16 mouse cellular contexts compared by ENCODE assay signal in the genomic region with DNA sequence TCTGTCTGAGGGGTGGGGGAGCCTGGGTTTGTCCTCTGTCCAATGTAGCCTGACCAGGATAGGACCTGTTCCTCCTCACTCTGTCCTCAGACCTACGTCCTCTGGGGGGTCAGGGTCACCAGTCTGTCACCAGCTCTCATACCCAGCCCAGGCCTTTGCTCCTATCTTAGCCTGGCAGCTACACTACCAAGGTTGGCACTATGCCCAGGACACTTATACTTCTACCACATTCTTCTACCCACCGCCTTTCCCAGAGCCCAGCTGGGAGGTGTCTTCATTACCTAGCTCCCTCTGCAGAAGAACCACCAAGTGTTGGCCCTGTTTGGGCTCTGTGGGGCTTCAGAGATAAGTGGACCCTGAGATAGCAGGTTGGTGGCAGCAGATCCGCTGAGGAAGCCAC.
DNase-seq lines count a peak whose midpoint lies in the region; ATAC-seq lines count a peak whose summit lies in the region.
"Had no signal": no experiment of that assay in that cellular context is flagged by ENCODE, and none has a peak within 500 bp of the region (broad histone marks: within the 10 kb centered on the region; RNA-seq: fewer than 3 reads in every experiment).

No protein-coding gene starts in this region.

- no peaks in the 10 kb centered on the region for H3K36me3 ChIP-seq in kidney, embryonic 16.5 days (ENCODE audit: insufficient read depth, low read length)
- H3K36me3 ChIP-seq in heart, embryonic 15.5 days: no peaks in the 10 kb centered on the region
- no peaks in the 10 kb centered on the region for H3K36me3 ChIP-seq in forebrain, embryonic 12.5 days (replicated peaks)
- H3K36me3 ChIP-seq: embryonic facial prominence, embryonic 12.5 days; forebrain, embryonic 15.5 days; hindbrain, embryonic 15.5 days; neural tube, embryonic 13.5 days had no signal

- ATAC-seq in kidney, embryonic 16.5 days (ENCODE audit: low FRiP score, low TSS enrichment): no peak
- peak; percentile 87 for ATAC-seq in heart, embryonic 15.5 days (replicated peaks; ENCODE audit: insufficient number of reproducible peaks, insufficient read depth, low FRiP score, low read depth)
- ATAC-seq in forebrain, embryonic 12.5 days (ENCODE audit: low FRiP score): no peak
- ATAC-seq: forebrain, embryonic 15.5 days had no signal

- no peak overlapping the region for H3K4me3 ChIP-seq in kidney, embryonic 16.5 days (ENCODE audit: low read length)
- H3K4me3 ChIP-seq in heart, embryonic 15.5 days: no peak overlapping the region
- H3K4me3 ChIP-seq in forebrain, embryonic 12.5 days (replicated peaks): no peak overlapping the region
- H3K4me3 ChIP-seq: embryonic facial prominence, embryonic 12.5 days; forebrain, embryonic 15.5 days; hindbrain, embryonic 15.5 days; neural tube, embryonic 13.5 days had no signal

- H3K4me1 ChIP-seq in kidney, embryonic 16.5 days (ENCODE audit: insufficient read depth, low read length): no peaks in the 10 kb centered on the region
- H3K4me1 ChIP-seq in heart, embryonic 15.5 days (replicated peaks): peaks cover 19% of the 10 kb centered on the region
- peaks cover 16% of the 10 kb centered on the region for H3K4me1 ChIP-seq in forebrain, embryonic 12.5 days

- WGBS in kidney, embryonic 16.5 days: 80% methylated on average over 3 of the region's 3 CpGs
- 35% methylated on average over 3 of the region's 3 CpGs for WGBS in heart, embryonic 15.5 days
- WGBS in forebrain, embryonic 12.5 days: 87% methylated on average over 3 of the region's 3 CpGs

- H3K4me2 ChIP-seq in kidney, embryonic 16.5 days (replicated peaks; ENCODE audit: low read depth, low read length): no peak overlapping the region
- no peak overlapping the region for H3K4me2 ChIP-seq in heart, embryonic 15.5 days
- no peak overlapping the region for H3K4me2 ChIP-seq in forebrain, embryonic 12.5 days
- H3K4me2 ChIP-seq: embryonic facial prominence, embryonic 12.5 days; forebrain, embryonic 15.5 days; hindbrain, embryonic 15.5 days; neural tube, embryonic 13.5 days had no signal

- H3K9ac ChIP-seq in kidney, embryonic 16.5 days (replicated peaks; ENCODE audit: low read length): no peak overlapping the region
- H3K9ac ChIP-seq in heart, embryonic 15.5 days: no peak overlapping the region
- no peak overlapping the region for H3K9ac ChIP-seq in forebrain, embryonic 12.5 days
- H3K9ac ChIP-seq: embryonic facial prominence, embryonic 12.5 days; forebrain, embryonic 15.5 days; hindbrain, embryonic 15.5 days; neural tube, embryonic 13.5 days had no signal

- DNase-seq in adrenal gland, adult (ENCODE audit: inconsistent age in 2 of 2, low spot score in 1 of 2): peak; percentile 23 to 46
- no peak for DNase-seq in adrenal gland, adult 18-20 months (ENCODE audit: low spot score in 2 of 2)
- DNase-seq in kidney, postnatal 25 days: peak; percentile 29 to 43
- peak; percentile 14 for DNase-seq in lung, postnatal 14 days
- DNase-seq in frontal cortex, postnatal 14 days (ENCODE audit: low spot score in 2 of 2): no peak
- DNase-seq: gastrocnemius, postnatal 10 days; midbrain, embryonic 14.5 days; right cerebral cortex, adult 18-20 months had no signal

- no peaks in the 10 kb centered on the region for H3K27me3 ChIP-seq in kidney, embryonic 16.5 days (ENCODE audit: insufficient read depth, low read length)
- no peaks in the 10 kb centered on the region for H3K27me3 ChIP-seq in heart, embryonic 15.5 days
- no peaks in the 10 kb centered on the region for H3K27me3 ChIP-seq in forebrain, embryonic 12.5 days
- H3K27me3 ChIP-seq: embryonic facial prominence, embryonic 12.5 days; forebrain, embryonic 15.5 days; hindbrain, embryonic 15.5 days; neural tube, embryonic 13.5 days had no signal

- H3K9me3 ChIP-seq in kidney, embryonic 16.5 days (ENCODE audit: low read length): no peaks in the 10 kb centered on the region
- H3K9me3 ChIP-seq in heart, embryonic 15.5 days (replicated peaks): no peaks in the 10 kb centered on the region
- H3K9me3 ChIP-seq in forebrain, embryonic 12.5 days: no peaks in the 10 kb centered on the region
- H3K9me3 ChIP-seq: embryonic facial prominence, embryonic 12.5 days; forebrain, embryonic 15.5 days; hindbrain, embryonic 15.5 days; neural tube, embryonic 13.5 days had no signal

- H3K27ac ChIP-seq in kidney, embryonic 16.5 days (ENCODE audit: low read length): no peak overlapping the region
- H3K27ac ChIP-seq in heart, embryonic 15.5 days: peak overlapping the region; percentile 58
- H3K27ac ChIP-seq in forebrain, embryonic 12.5 days: no peak overlapping the region
- H3K27ac ChIP-seq: embryonic facial prominence, embryonic 12.5 days; forebrain, embryonic 15.5 days; hindbrain, embryonic 15.5 days; kidney, postnatal 0 days; neural tube, embryonic 13.5 days had no signal

Comparison
In these comparisons a context has a peak if more than half of its experiments do, and no peak if none do; other contexts are left out.
1. DNase-seq: peak in adrenal gland, adult (2 of 2), kidney, postnatal 25 days (2 of 2) and lung, postnatal 14 days (single experiment); none in adrenal gland, adult 18-20 months (0 of 2) and frontal cortex, postnatal 14 days (0 of 2).